Mouse (Mus musculus) embryonic stem cell, embryonic (primary cell): Measurements from ENCODE around the gene Dhx58.

ENCODE experiments used
- CTCF ChIA-PET, 4 experiments: fragments of 300-600 bp in 2 of 4; fragments of 350-600 bp in 2 of 4; sonication (Branson Sonifier 250); formaldehyde crosslinking; loops; one replicate each; lab custom pipeline; 2022; ENCODE audit warnings: inconsistent platforms in 2 of 4; lab: Charles Lee
- POLR2A ChIA-PET, 4 experiments: fragments of 300-600 bp in 2 of 4; fragments of 350-600 bp in 2 of 4; sonication (Branson Sonifier 250); formaldehyde crosslinking; loops; one replicate each; lab custom pipeline; 2022; ENCODE audit warnings: antibody characterized with exemption in 4 of 4, inconsistent platforms in 1 of 4; lab: Charles Lee

Gene Dhx58

DNA sequence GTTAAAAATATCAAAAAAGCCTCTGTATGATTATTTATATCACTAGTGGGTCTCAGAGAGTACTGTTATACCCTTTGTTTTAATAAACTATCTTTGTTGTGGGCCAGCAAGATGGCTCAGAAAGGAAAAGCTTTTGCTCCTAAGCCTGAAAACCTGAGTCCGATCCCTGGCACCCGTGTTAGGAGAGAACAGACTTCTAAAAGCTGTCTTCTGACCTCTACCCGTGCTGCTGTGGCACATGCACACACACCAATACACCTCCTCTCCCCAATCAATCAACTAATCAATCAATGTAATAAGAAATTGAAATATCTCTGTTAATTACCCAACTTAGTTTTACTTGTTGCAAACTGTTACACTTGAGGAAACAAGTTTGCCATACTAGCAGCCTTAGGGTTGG is 3.4 kb downstream of the Dhx58 start:
- CTCF ChIA-PET: interaction anchor here in 3 of 4 experiments (0.5 to 5.3 kb wide), 7 partner anchors 14 to 339 kb away, joined by 3 to 18 read pairs (median 5); partner anchors contain the start of gene Hspb9 (in 1 of the 3)
- POLR2A ChIA-PET: interaction anchor here in 2 of 4 experiments (0.6 to 3.7 kb wide), 6 partner anchors 8 to 72 kb away, joined by 3 to 26 read pairs (median 3); partner anchors contain the start of genes Kat2a (in 1 of the 2) and Zfp385c (in 1 of the 2)

DNA sequence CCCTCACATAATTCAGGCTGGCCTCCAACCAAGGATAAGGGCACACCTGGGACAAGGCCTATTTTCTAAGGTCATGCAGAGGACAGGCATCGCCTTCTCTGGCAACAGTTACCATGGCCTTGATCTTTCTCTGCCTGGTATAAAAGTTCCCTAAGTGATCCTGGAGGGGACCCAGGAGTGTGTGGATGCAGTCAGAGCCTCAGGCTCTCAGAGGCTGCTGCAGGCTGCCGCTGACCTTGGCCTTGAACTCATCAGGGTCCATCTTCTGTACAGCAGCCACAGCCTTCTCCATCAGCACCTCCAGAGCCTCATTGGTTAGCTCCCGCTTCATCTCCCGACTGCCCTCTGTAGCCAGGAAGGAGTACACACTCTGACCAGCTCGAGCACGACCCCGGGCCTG is 6.2 kb downstream of the Dhx58 start:
- ChIA-PET CTCF (interaction anchor here in 2 of 4 experiments (0.8 to 5.3 kb wide), 2 partner anchors 52 to 71 kb away, joined by 3 to 14 read pairs; no protein-coding TSS in a partner anchor), POLR2A (no interaction called here)

DNA sequence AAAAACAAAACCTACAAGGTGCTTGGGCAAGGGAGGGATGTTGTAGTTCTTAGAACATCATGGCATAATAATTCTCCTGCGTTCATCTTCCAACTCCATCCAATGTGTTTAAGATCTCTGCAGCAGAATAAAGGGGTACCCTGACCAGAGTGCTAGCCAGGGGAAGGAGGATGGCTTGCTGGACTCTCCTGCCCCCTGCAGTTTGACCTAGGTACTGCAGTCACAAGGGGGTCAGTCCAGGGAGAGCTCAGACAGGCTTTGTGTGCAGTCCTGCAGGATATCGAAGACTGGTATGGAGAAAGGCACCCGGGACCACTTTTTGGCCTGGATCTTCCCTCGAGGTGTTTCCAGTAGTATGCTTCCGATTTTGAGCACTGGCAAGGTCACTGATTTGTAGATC is 9.1 kb downstream of the Dhx58 start:
- ChIA-PET POLR2A (interaction anchor here in 2 of 4 experiments (0.6 to 2.2 kb wide), 7 partner anchors 10 to 264 kb away, joined by 3 to 7 read pairs (median 3); partner anchors contain the start of genes Dnajc7 (in 1 of the 2) and Nkiras2 (in 1 of the 2)), CTCF (interaction anchor here (0.5 to 3.8 kb wide), 61 partner anchors 9 to 363 kb away, joined by 3 to 34 read pairs (median 4); partner anchors contain the start of genes Nkiras2 (in 3 of the 4), Dhx58 (in 2 of the 4), Dnajc7 (in 2 of the 4) and Acly (in 1 of the 4))

DNA sequence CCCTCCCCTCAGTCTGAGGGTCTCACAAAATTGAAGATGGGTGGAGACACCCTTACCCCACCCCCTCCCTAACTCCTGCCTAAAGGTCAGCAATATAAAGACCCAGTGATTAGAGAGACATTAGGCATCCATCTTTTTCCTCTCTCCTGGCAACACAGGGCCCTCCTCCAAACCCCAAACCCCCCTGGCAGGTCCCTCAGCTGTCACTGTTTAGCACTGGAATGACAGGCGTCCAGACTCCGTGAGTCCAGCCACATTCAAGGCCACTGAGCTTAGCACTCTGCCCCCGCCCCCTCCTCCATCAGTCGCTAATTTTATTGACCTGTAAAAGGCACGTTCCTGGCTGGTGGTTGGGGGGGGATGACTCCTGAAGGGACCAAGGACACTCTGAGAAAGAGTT is 10.9 kb downstream of the Dhx58 start:
- ChIA-PET CTCF (interaction anchor here (0.6 to 3.8 kb wide), 8 partner anchors 11 to 296 kb away, joined by 3 to 34 read pairs (median 3); partner anchors contain the start of gene Jup (in 1 of the 4)), POLR2A (interaction anchor here (0.6 to 2.2 kb wide), 15 partner anchors 8 to 165 kb away, joined by 3 to 21 read pairs (median 3); partner anchors contain the start of genes Acly (in 1 of the 4), Dhx58 (in 1 of the 4), Dnajc7 (in 1 of the 4) and Nkiras2 (in 1 of the 4))

DNA sequence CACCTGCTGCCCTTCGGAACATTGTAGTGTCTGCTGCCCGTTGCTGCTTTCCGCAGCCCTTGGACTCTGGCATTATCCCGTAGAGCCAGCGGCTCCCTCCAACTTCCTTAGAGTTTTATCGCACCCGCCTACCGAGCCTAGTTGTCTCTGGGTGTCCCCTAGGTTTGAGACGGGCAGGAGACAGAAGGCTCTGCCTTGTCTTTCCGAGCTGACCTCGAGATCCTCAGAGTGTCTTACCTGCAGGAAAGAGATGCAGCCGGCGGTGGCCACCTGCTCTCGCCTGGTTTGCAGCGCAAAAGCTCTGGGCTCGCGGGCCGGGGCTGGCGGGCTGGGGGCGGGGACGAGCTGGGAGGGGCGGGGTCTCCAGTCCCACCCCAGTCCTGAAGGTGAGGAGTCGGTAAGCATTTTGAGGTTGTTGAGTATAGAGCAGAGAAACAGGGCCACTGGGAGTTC is 11.9 kb downstream of the Dhx58 start, which contains the start of gene Zfp385c:
Zfp385c (minus strand) TSS at position 292 of the 453 bp plus-strand sequence.
- CTCF ChIA-PET: interaction anchor here (0.7 to 3.8 kb wide), 16 partner anchors 9 to 327 kb away, joined by 3 to 34 read pairs (median 3); partner anchors contain the start of gene Acly (in 1 of the 4)
- POLR2A ChIA-PET: interaction anchor here (0.6 to 2.2 kb wide), 27 partner anchors 9 to 373 kb away, joined by 3 to 21 read pairs (median 3); partner anchors contain the start of genes Acly (in 1 of the 4), Cavin1 (in 1 of the 4), Dhx58 (in 1 of the 4) and Eif1 (in 1 of the 4)

DNA sequence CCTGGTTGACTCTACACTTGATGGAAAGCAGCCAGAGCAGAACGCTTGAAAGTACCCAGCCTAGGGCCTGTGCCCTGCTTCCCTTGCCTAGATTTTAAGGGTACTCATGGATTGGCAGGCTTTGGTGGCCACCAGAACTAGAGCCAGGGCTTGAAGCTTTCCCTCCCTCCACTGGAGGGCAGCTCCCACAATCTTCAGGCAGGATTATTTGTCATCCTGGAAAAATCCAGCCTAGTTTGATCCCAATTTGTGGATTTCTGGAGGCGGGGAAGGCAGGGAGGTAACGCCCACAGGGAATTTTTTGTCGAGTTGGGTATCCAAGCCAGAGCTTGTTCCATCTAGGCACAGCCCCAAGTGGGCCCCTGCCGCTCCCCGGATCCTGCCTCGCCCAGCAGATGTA is 13.7 kb downstream of the Dhx58 start:
- POLR2A ChIA-PET: interaction anchor here in 3 of 4 experiments (0.6 to 2.1 kb wide), 12 partner anchors 8 to 390 kb away, joined by 3 to 7 read pairs (median 3); partner anchors contain the start of genes Acly (in 1 of the 3) and Eif1 (in 1 of the 3)

DNA sequence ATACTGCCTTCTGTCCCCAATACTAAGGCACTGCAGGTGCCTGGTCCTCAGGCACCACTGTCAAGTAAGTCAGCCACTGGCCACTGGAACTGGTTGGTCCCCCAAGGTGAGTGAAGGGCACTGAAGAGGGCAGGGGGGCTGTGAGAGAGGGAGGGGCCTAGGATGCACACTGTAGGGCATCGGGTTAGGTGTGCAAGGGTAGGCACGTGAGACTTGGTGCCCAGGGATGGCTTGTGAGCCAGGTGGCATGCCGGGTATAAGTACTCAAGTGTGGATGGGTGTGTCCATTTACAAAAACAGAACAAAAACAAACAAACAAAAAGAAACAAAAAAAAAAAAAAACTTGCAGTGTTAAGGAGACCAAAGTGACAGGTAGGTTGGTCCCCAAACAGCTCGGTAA is 15.6 kb downstream of the Dhx58 start:
- ChIA-PET POLR2A (interaction anchor here in 2 of 4 experiments (0.7 to 0.8 kb wide), 2 partner anchors 9 to 92 kb away, joined by 3 to 4 read pairs; no protein-coding TSS in a partner anchor), CTCF (no interaction called here)

More for the DNA sequence above, 13.7 kb downstream of the Dhx58 start:
- CTCF ChIA-PET: interaction anchor here (0.6 to 1.3 kb wide), 6 partner anchors 44 to 163 kb away, joined by 3 to 5 read pairs (median 4); partner anchors contain the start of gene Dnajc7 (in 1 of the 4)

DNA sequence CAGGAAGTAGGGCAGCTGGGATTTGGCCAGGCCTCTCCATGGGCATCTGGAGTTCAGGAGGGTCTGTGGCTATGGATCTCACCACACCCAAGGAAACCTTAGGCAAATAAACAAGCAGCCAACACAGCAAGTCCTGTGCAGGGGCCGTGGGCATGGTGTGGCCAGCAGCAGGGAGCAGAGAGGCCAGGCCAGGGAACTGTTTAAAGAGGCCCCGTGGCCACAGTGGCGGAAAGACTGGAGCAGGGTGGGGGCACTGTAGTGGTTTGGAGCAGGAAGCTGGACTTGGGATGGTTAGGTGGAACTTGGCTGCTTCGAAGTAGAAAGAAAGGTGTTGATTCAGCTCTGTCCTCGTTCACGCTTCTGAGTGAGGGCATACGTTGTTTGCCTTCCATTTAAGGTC is 16.8 kb downstream of the Dhx58 start:
- CTCF ChIA-PET: interaction anchor here in 2 of 4 experiments (0.6 to 0.7 kb wide), 2 partner anchors 117 to 192 kb away, joined by 3 to 4 read pairs; no protein-coding TSS in a partner anchor

DNA sequence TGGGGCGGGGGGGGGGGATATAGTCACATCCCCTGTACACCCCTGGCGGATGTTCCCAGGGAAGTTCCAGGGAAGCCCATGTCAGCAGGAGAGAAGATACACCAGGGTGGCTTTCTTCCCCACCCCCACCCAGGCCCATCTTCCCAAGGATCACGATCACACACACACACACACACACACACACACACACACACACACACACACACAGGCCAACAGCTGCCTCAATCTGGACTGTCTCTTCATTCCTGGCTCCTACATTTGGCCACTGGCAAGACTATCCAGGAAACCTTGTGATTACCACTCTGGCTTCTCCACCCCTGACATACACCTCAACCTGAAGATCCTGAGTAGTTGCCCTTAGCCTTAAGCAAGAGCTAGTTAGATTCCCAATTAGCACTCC is 18.7 kb downstream of the Dhx58 start:
- CTCF ChIA-PET: interaction anchor here in 3 of 4 experiments (0.7 to 1.5 kb wide), 3 partner anchors 10 to 1973 kb away, joined by 3 to 6 read pairs (median 4); no protein-coding TSS in a partner anchor
- POLR2A ChIA-PET: interaction anchor here in 2 of 4 experiments (0.6 to 1.0 kb wide), 4 partner anchors 10 to 717 kb away, joined by 3 to 4 read pairs (median 4); no protein-coding TSS in a partner anchor

More for the DNA sequence above, 16.8 kb downstream of the Dhx58 start:
- POLR2A ChIA-PET: no interaction called here

DNA sequence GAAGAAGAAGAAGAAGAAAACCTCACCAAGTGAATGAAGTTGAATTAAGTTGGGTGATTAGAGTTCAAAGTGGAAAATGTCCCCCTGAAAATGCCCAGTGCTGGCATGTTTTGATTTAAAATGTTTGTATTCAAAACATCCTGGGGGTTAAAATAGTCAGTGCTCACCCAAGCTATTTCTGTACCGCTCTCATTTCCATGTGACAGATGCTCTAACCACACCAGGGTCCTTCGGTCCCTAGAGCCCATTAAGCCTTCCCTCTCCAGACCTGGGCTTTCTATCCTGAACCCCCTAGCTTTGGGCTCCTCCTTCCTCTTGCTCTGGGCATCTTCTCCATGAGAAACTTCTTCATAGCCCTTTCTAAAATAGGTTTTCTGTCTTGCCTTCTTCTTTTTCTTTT is 20.0 kb downstream of the Dhx58 start:
- POLR2A ChIA-PET: interaction anchor here in 3 of 4 experiments (0.6 to 3.2 kb wide), 5 partner anchors 8 to 258 kb away, joined by 3 to 15 read pairs (median 3); partner anchors contain the start of gene Zfp385c (in 1 of the 3)
- CTCF ChIA-PET: interaction anchor here in 2 of 4 experiments (0.6 to 1.5 kb wide), 2 partner anchors 11 to 38 kb away, joined by 3 to 6 read pairs; no protein-coding TSS in a partner anchor

DNA sequence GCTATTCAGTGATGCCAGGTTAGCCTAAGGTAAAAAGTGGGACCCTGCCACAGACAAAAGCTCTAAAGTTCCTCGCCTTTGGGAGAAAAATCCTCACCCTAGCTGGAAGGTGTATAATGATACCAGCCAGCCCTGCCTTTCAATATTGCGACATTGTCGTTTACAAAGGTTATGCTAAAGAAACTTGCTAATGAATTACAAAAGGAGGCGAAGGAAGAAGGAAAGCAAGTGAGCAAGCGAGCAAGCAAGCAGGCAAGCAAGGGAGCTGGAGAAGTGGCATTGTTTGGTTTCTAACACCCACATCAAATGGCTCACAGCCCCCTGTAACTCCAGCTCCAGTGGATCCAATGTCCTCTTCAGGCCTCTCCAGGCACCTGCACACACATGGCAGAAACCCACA is 21.5 kb downstream of the Dhx58 start:
- CTCF ChIA-PET: interaction anchor here (0.5 to 2.2 kb wide), 17 partner anchors 10 to 123 kb away, joined by 3 to 10 read pairs (median 4); partner anchors contain the start of gene Zfp385c (in 2 of the 4)
- POLR2A ChIA-PET: interaction anchor here (0.6 to 3.5 kb wide), 43 partner anchors 8 to 385 kb away, joined by 3 to 21 read pairs (median 5); partner anchors contain the start of genes Acly (in 2 of the 4), Dnajc7 (in 2 of the 4), Nkiras2 (in 2 of the 4) and Zfp385c (in 2 of the 4)

DNA sequence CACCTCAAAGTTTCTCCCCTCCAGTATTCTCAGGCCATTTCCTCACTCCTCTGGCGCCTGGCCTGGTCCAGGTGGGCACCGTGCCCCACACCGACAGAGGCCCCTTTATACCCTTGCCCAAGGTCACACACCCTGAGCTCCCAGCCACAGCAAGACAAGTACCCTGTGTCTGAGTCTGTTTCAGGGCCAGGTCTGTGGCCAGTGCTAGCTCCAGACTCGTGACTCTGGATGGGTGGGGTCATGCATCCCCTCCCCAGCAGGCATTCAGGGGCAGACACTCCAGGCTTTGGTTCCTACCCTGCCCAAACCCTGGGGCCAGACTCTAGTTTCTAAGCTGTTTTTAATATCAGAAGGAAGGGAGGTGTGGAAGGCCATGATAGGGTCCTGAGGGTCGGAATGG is 22.2 kb downstream of the Dhx58 start:
- CTCF ChIA-PET: interaction anchor here (0.5 to 2.4 kb wide), 15 partner anchors 10 to 122 kb away, joined by 3 to 10 read pairs (median 4); partner anchors contain the start of gene Zfp385c (in 2 of the 4)
- POLR2A ChIA-PET: interaction anchor here (0.6 to 3.5 kb wide), 47 partner anchors 9 to 384 kb away, joined by 3 to 21 read pairs (median 5); partner anchors contain the start of genes Acly (in 2 of the 4), Dnajc7 (in 2 of the 4), Nkiras2 (in 2 of the 4) and Zfp385c (in 2 of the 4)

DNA sequence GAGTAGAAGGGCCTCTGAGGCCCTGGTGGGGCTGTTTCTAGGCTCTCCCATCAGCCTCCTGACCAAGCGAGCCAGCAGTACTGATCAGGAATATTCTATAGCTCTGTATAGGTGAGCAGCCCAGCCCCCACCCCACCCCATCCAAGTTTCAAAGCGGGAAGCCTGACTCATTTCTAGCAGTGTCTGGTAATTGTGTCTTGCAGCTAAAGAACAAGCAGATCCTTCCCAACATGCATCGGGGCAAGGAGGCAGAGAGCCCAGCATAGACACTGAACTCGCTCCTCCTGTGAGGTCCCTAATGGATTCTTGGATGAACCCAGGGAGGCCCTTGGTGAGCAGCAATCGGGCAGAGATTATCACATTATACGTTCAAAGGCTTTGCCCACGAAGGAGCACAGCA is 26.3 kb downstream of the Dhx58 start:
- ChIA-PET CTCF (interaction anchor here in 2 of 4 experiments (0.6 to 1.0 kb wide), 4 partner anchors 17 to 1740 kb away, joined by 3 to 5 read pairs (median 3); no protein-coding TSS in a partner anchor), POLR2A (interaction anchor here in 2 of 4 experiments (0.5 to 1.7 kb wide), 5 partner anchors 12 to 151 kb away, joined by 3 to 6 read pairs (median 4); partner anchors contain the start of gene Acly (in 1 of the 2))

DNA sequence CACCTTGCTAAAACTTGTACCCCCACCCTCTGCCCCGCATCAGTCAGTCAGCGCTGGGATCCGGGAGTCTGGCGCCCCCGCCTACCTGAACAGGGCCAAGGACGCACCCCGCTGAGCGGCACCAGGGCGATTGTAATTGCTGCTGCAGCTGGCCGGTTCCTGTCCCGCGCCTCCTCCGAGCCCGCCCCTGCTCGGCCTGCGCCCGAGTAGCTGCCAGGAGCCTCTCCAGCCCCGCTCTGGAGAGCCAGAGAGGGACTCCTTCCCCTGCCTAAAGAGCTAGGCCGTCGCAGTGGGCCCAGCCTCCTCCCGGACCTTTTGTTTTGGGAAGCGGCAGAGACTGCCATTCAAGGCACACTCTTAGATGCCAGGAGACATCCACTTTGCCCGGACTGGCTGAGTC is 30.9 kb downstream of the Dhx58 start:
- CTCF ChIA-PET: interaction anchor here in 2 of 4 experiments (0.5 to 1.5 kb wide), 12 partner anchors 16 to 192 kb away, joined by 3 to 6 read pairs (median 4); partner anchors contain the start of gene Dhx58 (in 1 of the 2)
- POLR2A ChIA-PET: interaction anchor here (0.6 to 3.7 kb wide), 18 partner anchors 8 to 353 kb away, joined by 3 to 31 read pairs (median 4); partner anchors contain the start of genes Cnp (in 1 of the 4), Dnajc7 (in 1 of the 4), Hspb9 (in 1 of the 4) and Jup (in 1 of the 4)

DNA sequence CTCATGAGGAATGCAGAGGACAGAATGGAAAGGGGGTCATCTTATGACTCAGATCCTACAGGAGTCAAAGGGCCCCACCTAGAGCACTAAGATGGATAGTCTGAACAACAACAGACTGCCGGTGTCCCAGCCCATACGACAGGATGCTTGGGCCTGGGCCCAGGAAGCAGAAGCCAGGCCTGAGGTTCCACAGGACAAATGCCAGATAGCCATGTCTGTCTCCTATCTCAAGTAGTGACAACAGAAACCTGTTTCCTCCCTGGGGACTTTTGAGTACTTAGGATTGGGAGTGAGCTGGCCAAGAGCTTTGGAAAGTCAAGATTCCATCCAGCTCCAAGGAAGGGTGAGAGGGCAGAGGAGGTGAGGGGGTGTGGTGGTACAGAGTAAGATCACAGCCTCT is 32.1 kb downstream of the Dhx58 start:
- CTCF ChIA-PET: interaction anchor here in 1 of 4 experiments (0.8 to 2.0 kb wide), 2 partner anchors 12 kb away, joined by 3 to 7 read pairs; no protein-coding TSS in a partner anchor
- POLR2A ChIA-PET: interaction anchor here in 2 of 4 experiments (1.1 to 3.7 kb wide), 8 partner anchors 10 to 52 kb away, joined by 3 to 31 read pairs (median 4); partner anchors contain the start of gene Dnajc7 (in 1 of the 2)

DNA sequence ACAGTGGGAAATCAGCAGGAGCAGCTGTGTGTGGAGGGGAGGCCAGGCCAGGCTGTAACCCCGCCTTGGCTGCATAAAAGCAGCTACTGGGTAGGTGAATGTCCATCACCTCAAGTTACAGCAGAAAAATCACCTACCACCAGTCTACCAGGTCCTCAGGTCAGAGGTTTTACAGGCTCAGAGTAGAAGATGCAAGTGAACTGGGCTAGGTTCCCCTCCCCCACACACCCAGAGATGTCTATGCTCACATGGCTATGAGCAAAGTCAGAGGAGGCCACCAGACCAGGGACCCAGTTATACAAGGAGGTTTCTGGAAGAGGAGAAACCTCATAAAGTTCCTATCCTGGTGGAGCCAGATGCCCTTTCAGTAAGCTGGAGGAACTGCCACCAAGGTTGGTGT is 33.0 kb downstream of the Dhx58 start:
- ChIA-PET POLR2A (interaction anchor here in 2 of 4 experiments (0.6 to 3.7 kb wide), 6 partner anchors 10 to 21 kb away, joined by 3 to 31 read pairs (median 3); partner anchors contain the start of gene Zfp385c (in 1 of the 2)), CTCF (interaction anchor here in 2 of 4 experiments (1.0 to 2.0 kb wide), 2 partner anchors 11 to 25 kb away, joined by 3 to 7 read pairs; no protein-coding TSS in a partner anchor)

DNA sequence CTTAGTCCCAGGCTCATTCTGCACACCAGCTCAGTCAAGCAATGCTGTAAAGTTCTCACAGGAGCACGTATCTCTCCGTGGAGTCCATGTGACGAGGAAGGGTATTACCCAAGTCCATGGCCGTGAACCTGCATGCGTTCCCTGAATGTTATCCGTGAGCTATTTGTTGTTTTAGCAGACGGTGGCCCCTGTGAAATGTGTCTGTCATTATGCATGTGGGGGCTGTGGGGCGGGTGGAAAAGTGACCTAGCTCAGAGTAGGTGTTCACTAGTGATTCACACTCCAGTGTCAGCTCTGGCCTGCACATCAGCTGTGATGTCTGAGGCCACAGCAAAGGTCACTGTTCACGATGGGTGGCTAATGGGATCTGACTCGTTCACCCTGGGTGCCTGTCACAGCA is 44.3 kb downstream of the Dhx58 start:
- ChIA-PET CTCF (interaction anchor here in 3 of 4 experiments (0.6 to 2.2 kb wide), 9 partner anchors 11 to 100 kb away, joined by 3 to 9 read pairs (median 3); partner anchors contain the start of gene Kcnh4 (in 1 of the 3)), POLR2A (interaction anchor here in 3 of 4 experiments (0.6 to 4.6 kb wide), 14 partner anchors 8 to 1142 kb away, joined by 3 to 31 read pairs (median 4); partner anchors contain the start of genes Nkiras2 (in 2 of the 3) and Zfp385c (in 1 of the 3))
